8 mouse cellular contexts compared by ENCODE assay signal in the genomic region with DNA sequence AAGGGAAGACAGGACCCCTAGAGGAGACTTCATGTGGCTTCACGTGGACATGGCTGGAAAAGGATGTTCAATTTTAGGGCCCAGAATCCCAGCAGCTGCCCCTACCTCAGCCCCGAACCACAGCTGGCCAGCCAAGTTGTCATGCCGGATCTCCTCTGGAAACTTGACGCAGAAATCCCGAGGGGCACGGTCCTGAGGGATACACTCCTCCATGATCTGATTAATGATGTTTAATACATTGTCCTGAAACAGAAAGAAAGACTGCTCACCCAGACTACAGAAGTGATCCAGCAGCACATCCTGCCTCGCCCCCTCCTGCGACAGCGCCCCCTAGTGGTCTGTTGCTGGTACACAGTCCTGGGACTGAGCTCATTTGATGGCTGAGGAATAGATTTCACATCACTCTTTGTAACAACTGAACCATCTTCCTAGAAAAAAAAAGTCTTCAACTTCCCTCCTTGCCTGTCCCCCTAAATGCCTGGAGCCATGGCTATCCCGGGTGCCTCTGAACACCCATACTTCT. TPM values are rescaled to one million over a fixed set of nuclear protein-coding genes. Genes with fewer than 3 reads are reported as not detected.
DNase-seq lines count a peak whose midpoint lies in the region; ATAC-seq and TF ChIP-seq lines count a peak whose summit lies in the region.
"Had no signal": no experiment of that assay in that cellular context is flagged by ENCODE, and none has a peak within 500 bp of the region (broad histone marks: within the 10 kb centered on the region; RNA-seq: fewer than 3 reads in every experiment).

No protein-coding gene starts in this region.

- peak; percentile 61 for TF ChIP-seq RAD21 in MEL (IDR thresholded peaks at IDR 0.05; ENCODE audit: low read depth, low read length)

- peak; percentile 94 to 99 (median 98) for TF ChIP-seq CTCF in MEL (IDR thresholded peaks at IDR 0.05 in 2 of 3, conservative IDR thresholded peaks at IDR 0.05 in 1 of 3; ENCODE audit: control insufficient read depth in 1 of 3, insufficient read depth in 1 of 3, low read depth in 2 of 3, low read length in 3 of 3, poor library complexity in 1 of 3, severe bottlenecking in 1 of 3)

- WGBS in limb, embryonic 11.5 days = 58% methylated on average over 10 of the region's 10 CpGs

- TF ChIP-seq POLR2A in MEL (IDR thresholded peaks at IDR 0.05; ENCODE audit: control insufficient read depth in 1 of 2, insufficient read depth in 1 of 2, low read depth in 1 of 2, low read length in 2 of 2, poor library complexity in 1 of 2) = no peak

- no peak for ATAC-seq in limb, embryonic 11.5 days (ENCODE audit: insufficient number of reproducible peaks, low FRiP score, low TSS enrichment, low read depth)

- no peak for TF ChIP-seq EP300 in MEL (IDR thresholded peaks at IDR 0.05; ENCODE audit: low read depth in 1 of 2, low read length in 2 of 2)

- no peak overlapping the region for H3K27ac ChIP-seq in MEL (ENCODE audit: control insufficient read depth, low read depth, low read length)
- H3K27ac ChIP-seq in limb, embryonic 11.5 days (replicated peaks; ENCODE audit: low read depth, low read length) = no peak overlapping the region
- H3K27ac ChIP-seq: heart, embryonic 15.5 days had no signal

- no peak overlapping the region for H3K4me2 ChIP-seq in limb, embryonic 11.5 days (ENCODE audit: low read depth, severe bottlenecking)
- H3K4me2 ChIP-seq: heart, embryonic 15.5 days had no signal

- no peaks in the 10 kb centered on the region for H3K36me3 ChIP-seq in MEL (ENCODE audit: control insufficient read depth in 1 of 2, insufficient read depth in 2 of 2, low read length in 2 of 2)
- H3K36me3 ChIP-seq in limb, embryonic 11.5 days (ENCODE audit: control insufficient read depth, insufficient read depth, low read length) = no peaks in the 10 kb centered on the region
- H3K36me3 ChIP-seq: heart, embryonic 15.5 days had no signal

- no peaks in the 10 kb centered on the region for H3K79me2 ChIP-seq in MEL (ENCODE audit: control insufficient read depth, insufficient read depth, low read length, poor library complexity)

- no peaks in the 10 kb centered on the region for H3K9me3 ChIP-seq in MEL (replicated peaks; ENCODE audit: insufficient read depth, low read length)
- no peaks in the 10 kb centered on the region for H3K9me3 ChIP-seq in limb, embryonic 11.5 days (ENCODE audit: control insufficient read depth, low read length)
- H3K9me3 ChIP-seq: heart, embryonic 15.5 days had no signal

- H3K27me3 ChIP-seq in MEL (ENCODE audit: control insufficient read depth in 1 of 2, insufficient read depth in 2 of 2, low read length in 2 of 2) = peaks cover 2 to 4% of the 10 kb centered on the region in 2 experiments; a peak in 3 of 4 replicates
- no peaks in the 10 kb centered on the region for H3K27me3 ChIP-seq in limb, embryonic 11.5 days (ENCODE audit: control insufficient read depth, insufficient read depth, low read length)

- DNase-seq in left cerebral cortex, postnatal 4 days = peak; percentile 36
- DNase-seq in left cerebral cortex, adult 11 months (ENCODE audit: low spot score) = no peak
- peak; percentile 69 for DNase-seq in MEL (ENCODE audit: low read depth, low spot score)
- DNase-seq in c-Kit-negative CD71-positive TER-119-positive erythroid progenitor cells, embryonic 14.5 days (ENCODE audit: low read depth, low spot score) = peak; percentile 22
- DNase-seq in limb, embryonic 11.5 days (ENCODE audit: low spot score) = peak; percentile 56
- DNase-seq in spleen, adult 18-20 months = peak; percentile 32 to 66
- no peak for DNase-seq in frontal cortex, postnatal 10 days (ENCODE audit: low spot score in 2 of 2)

- 0 out of 4 replicates have a peak overlapping the region, but pooled peaks of 1 of the 2 experiments have one; percentile 11 for H3K4me3 ChIP-seq in MEL (ENCODE audit: control insufficient read depth in 1 of 2, insufficient read depth in 1 of 2, low read depth in 2 of 2, low read length in 2 of 2)
- H3K4me3 ChIP-seq in limb, embryonic 11.5 days (ENCODE audit: low read depth, low read length) = no peak overlapping the region
- H3K4me3 ChIP-seq: heart, embryonic 15.5 days had no signal

- intact Hi-C loops in left cerebral cortex, postnatal 4 days (cut with DNase I) = no loop called here

- H3K9ac ChIP-seq in MEL (ENCODE audit: control insufficient read depth, low read depth, low read length, poor library complexity, severe bottlenecking) = no peak overlapping the region
- H3K9ac ChIP-seq in limb, embryonic 11.5 days (ENCODE audit: low read length) = no peak overlapping the region
- H3K9ac ChIP-seq: heart, embryonic 15.5 days had no signal

- peaks cover 0 to 3% of the 10 kb centered on the region in 2 experiments; a peak in 1 of 4 replicates for H3K4me1 ChIP-seq in MEL (ENCODE audit: control insufficient read depth in 1 of 2, insufficient read depth in 2 of 2, low read length in 2 of 2)
- 0 out of 2 replicates have a peak, but pooled peaks cover 4% of the 10 kb centered on the region for H3K4me1 ChIP-seq in limb, embryonic 11.5 days (ENCODE audit: control insufficient read depth, insufficient read depth, low read length)
- H3K4me1 ChIP-seq: heart, embryonic 15.5 days had no signal

TF ChIP-seq in MEL, 35 proteins besides CTCF, POLR2A, EP300 and RAD21:
- TF ChIP-seq ETS1 (IDR thresholded peaks at IDR 0.05; ENCODE audit: low read depth, low read length) = no peak
- no peak for TF ChIP-seq JUND (IDR thresholded peaks at IDR 0.05; ENCODE audit: low read depth, low read length)
- no peak for TF ChIP-seq TAL1 (IDR thresholded peaks at IDR 0.05; ENCODE audit: low read length)
- no peak for TF ChIP-seq NRF1 (IDR thresholded peaks at IDR 0.05; ENCODE audit: insufficient read depth, low read depth, low read length, poor library complexity, severe bottlenecking)
- no peak for TF ChIP-seq MAFK (IDR thresholded peaks at IDR 0.05; ENCODE audit: borderline replicate concordance, low read depth, low read length)
- TF ChIP-seq CHD1 (IDR thresholded peaks at IDR 0.05; ENCODE audit: low read depth, low read length) = no peak
- peak; percentile 39; the same call in 1 of the 2 replicates for TF ChIP-seq ZC3H11A (IDR thresholded peaks at IDR 0.05; ENCODE audit: low read depth, low read length)
- peak; percentile 83 for TF ChIP-seq SMC3 (IDR thresholded peaks at IDR 0.05; ENCODE audit: low read depth, low read length)
- TF ChIP-seq UBTF (IDR thresholded peaks at IDR 0.05; ENCODE audit: borderline replicate concordance, insufficient read depth, low read depth, low read length) = no peak
- no peak for TF ChIP-seq USF2 (IDR thresholded peaks at IDR 0.05; ENCODE audit: borderline replicate concordance in 1 of 2, insufficient read depth in 1 of 2, low read depth in 1 of 2, low read length in 2 of 2)
- TF ChIP-seq MAZ (IDR thresholded peaks at IDR 0.05; ENCODE audit: low read depth, low read length) = peak; percentile 85
- no peak for TF ChIP-seq MYC (IDR thresholded peaks at IDR 0.05; ENCODE audit: low read depth, low read length)
- no peak for TF ChIP-seq GATA1 (IDR thresholded peaks at IDR 0.05; ENCODE audit: low read depth, low read length)

RNA-seq across cellular contexts. Expression of a gene that starts 48.4 kb away (rescaled TPM):
- total RNA-seq in left cerebral cortex, postnatal 4 days (2021) = 10 to 100 TPM; 60.6 to 65.7 TPM
- 5.9 and 9.7 TPM in 2 replicates for total RNA-seq in MEL (2012; rRNA removed)
- polyA plus RNA-seq in MEL (2012; ENCODE audit: insufficient read depth in 1 of 2, insufficient read length in 2 of 2, low read depth in 1 of 2, low replicate concordance in 2 of 2, missing spikeins in 1 of 2) = 10 to 100 TPM in 1 of 2 experiments, not detected in 1; 13.3 TPM
- polyA plus RNA-seq in limb, embryonic 11.5 days (2014; fragmentation: Nextera tagmentation; extraction: Ambion mirVana) = 27.8 and 28.3 TPM in 2 replicates

RNA-seq across cellular contexts. Expression of a gene that starts 52.3 kb away (rescaled TPM):
- 10 to 100 TPM; 18.7 to 19.9 TPM for total RNA-seq in left cerebral cortex, postnatal 4 days (2021)
- 0.10 and 0.12 TPM in 2 replicates for total RNA-seq in MEL (2012; rRNA removed)
- polyA plus RNA-seq in MEL (2012; ENCODE audit: insufficient read depth in 1 of 2, insufficient read length in 2 of 2, low read depth in 1 of 2, low replicate concordance in 2 of 2, missing spikeins in 1 of 2) = under 1 TPM in 1 of 2 experiments, not detected in 1; 0.14 TPM
- polyA plus RNA-seq in limb, embryonic 11.5 days (2014; fragmentation: Nextera tagmentation; extraction: Ambion mirVana) = 0.37 and 0.61 TPM in 2 replicates

RNA-seq across cellular contexts. Expression of a gene that starts 52.4 kb away (rescaled TPM):
- under 1 TPM; 0.30 to 0.38 TPM for total RNA-seq in left cerebral cortex, postnatal 4 days (2021)
- not detected in 2 replicates for total RNA-seq in MEL (2012; rRNA removed)
- not detected for polyA plus RNA-seq in MEL (2012; ENCODE audit: insufficient read depth in 1 of 2, insufficient read length in 2 of 2, low read depth in 1 of 2, low replicate concordance in 2 of 2, missing spikeins in 1 of 2)
- polyA plus RNA-seq in limb, embryonic 11.5 days (2014; fragmentation: Nextera tagmentation; extraction: Ambion mirVana) = not detected in 2 replicates

Comparison
In these comparisons a context has a peak if more than half of its experiments do, and no peak if none do; other contexts are left out.
1. DNase-seq: peak in left cerebral cortex, postnatal 4 days (single experiment), MEL (single experiment), c-Kit-negative CD71-positive TER-119-positive erythroid progenitor cells, embryonic 14.5 days (single experiment), limb, embryonic 11.5 days (single experiment) and spleen, adult 18-20 months (2 of 2); none in left cerebral cortex, adult 11 months (single experiment) and frontal cortex, postnatal 10 days (0 of 2).
2. RNA of a gene that starts 52.3 kb away (total RNA-seq): 18.7 to 19.9 TPM in left cerebral cortex, postnatal 4 days; 0.10 to 0.12 TPM in MEL; every median in the first group is over 10 times any median in the second.